Mouse (Mus musculus) stomach, postnatal 0 days (tissue): ENCODE data around the gene Gm3285.
A peak's percentile ranks its signal among the peaks of the same experiment; 100 is the strongest.

ENCODE experiments used
- CTCF ChIP-seq: IDR thresholded peaks from 2 replicates; pipeline ENCODE4 v1.5.1; 2016; ENCODE audit warnings: antibody characterized with exemption, low read depth, mild to moderate bottlenecking, moderate library complexity
- EP300 ChIP-seq: optimal IDR thresholded peaks from 2 replicates; pipeline ENCODE3; 2016; ENCODE audit warnings: antibody characterized with exemption

GRCm38 (mm10) chr10:77878985-77879384 lies 17.2 kb downstream of the Gm3285 start:
- peak; percentile 68 for TF ChIP-seq CTCF
- TF ChIP-seq EP300 = no peak
